Mouse (Mus musculus): Measurements from ENCODE around the gene Polr2i. TPM values are rescaled to one million over a fixed set of nuclear protein-coding genes. Genes with fewer than 3 reads are reported as not detected.
"Not testable (repeated sequence)": the region's sequence is repeated elsewhere in the genome, so short reads cannot be mapped to it uniquely, and the experiment has no call there.

Polr2i gene
- polyA plus RNA-seq (2012; rRNA removed) = 187 and 196 TPM in 2 replicates

DNA sequence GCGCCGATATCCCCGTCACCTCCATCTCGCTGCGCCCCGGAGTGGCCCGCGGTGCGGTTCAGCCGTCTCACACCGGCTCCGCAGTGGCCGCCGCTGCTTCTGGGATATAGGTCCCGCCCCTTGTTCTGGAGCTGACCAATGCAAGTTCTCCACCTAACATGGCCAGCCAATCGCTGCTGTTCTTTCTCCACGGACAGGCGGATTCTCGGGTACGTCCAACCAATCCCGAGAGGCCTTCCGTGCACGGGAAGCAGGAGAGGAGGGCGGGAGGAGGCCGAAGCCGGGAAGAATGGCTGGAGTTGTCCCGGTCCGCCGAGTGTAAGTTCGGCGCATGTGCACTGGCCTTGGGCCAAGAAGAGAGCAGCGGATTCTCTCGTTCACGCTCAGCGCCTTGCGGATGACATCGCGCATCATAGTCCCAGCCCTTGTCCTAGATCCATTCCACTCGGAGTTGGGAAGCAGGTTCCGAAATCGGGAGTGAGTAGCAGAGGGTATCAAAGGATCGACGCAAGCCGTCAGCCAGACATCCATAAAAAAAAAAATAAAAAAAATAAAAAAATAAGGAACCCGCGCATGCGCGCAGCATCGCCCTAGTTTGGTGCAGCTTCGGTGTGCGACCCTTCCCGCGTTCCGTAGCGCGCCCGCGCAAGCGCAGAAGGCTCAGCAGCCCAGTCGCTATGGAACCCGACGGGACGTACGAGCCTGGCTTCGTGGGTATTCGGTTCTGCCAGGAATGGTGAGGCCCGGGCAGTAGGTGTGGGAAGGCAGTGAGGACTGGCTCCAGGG, at the start of gene Polr2i, which contains the start of gene Tbcb:
Gene Polr2i (plus strand): TSS at position 280 of the 786 bp plus-strand sequence.
Gene Tbcb (minus strand): TSS at position 604 of the 786 bp plus-strand sequence.
- peak; percentile 100 for DNase-seq
- peak within 1 kb of the TSS; percentile 87 for H3K4me3 ChIP-seq (ENCODE audit: insufficient read depth, low read depth, low read length)
- H3K27me3 ChIP-seq (replicated peaks; ENCODE audit: control insufficient read depth, insufficient read depth, low read length) = no peaks in the 10 kb centered on the region
- under 1% methylated on average over 67 of the region's 67 CpGs for WGBS
- H3K27ac ChIP-seq (ENCODE audit: insufficient read depth, low read depth, low read length) = peak within 1 kb of the TSS; percentile 68
- H3K4me1 ChIP-seq (ENCODE audit: control insufficient read depth, insufficient read depth, low read length) = peaks cover 11% of the 10 kb centered on the region; the same call in 1 of the 2 replicates
- TF ChIP-seq CTCF (conservative IDR thresholded peaks at IDR 0.05; ENCODE audit: insufficient read depth, insufficient read length, low read depth, low read length) (no peak), POLR2A (IDR thresholded peaks at IDR 0.05; ENCODE audit: low read depth, low read length) (peak; percentile 78)
- no peaks in the 10 kb centered on the region for H3K36me3 ChIP-seq (ENCODE audit: control insufficient read depth, insufficient read depth, low read length)

DNA sequence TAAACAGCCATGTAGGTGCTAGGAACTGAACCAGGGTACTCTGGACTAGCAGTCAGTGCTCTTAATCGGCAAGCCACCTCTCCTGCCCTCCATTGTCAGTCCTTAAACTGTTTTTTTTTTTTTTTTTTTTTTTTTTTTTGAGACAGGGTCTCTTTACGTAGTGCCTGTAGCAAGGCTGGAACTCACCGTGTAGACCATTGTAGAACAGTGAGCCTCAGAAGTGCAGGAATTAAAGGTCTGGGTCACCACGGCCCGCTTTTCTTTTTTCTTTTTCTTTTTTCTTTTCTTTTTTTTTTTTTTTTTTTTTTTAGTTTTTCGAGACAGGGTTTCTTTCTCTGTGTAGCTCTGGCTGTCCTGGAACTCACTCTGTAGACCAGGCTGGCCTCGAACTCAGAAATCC, 48.6 kb upstream of the Polr2i start:
- not testable (repeated sequence) for H3K36me3 ChIP-seq (ENCODE audit: control insufficient read depth, insufficient read depth, low read length); H3K27ac ChIP-seq (ENCODE audit: insufficient read depth, low read depth, low read length)
- 86% methylated on average over 6 of the region's 7 CpGs for WGBS

DNA sequence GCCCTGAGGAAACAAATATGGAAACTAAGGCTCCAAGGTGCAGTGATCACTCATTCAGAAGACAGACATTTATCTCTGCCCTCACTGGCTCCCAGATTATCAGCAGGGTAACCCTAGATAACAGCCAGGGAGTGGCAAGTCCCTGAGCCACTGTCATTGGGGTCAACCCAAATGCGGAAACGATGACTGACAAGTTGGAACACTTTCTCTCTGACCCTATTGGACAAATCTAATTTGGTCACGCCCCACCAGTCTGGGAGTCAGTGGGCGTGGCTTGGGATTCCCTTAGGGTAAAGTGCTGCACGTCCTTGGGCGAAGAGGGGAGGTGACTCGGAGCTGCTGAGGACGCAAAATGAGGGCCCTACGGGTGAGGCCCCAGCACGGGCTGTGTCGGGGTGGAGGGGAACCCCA, 47.9 kb upstream of the Polr2i start, which contains the start of gene Cox7a1:
Gene Cox7a1 (plus strand): TSS at position 266 of the 411 bp plus-strand sequence.
- peak; percentile 96 for DNase-seq
- Histone ChIP-seq H3K27ac (ENCODE audit: insufficient read depth, low read depth, low read length) (peak within 1 kb of the TSS; percentile 58), H3K4me1 (ENCODE audit: control insufficient read depth, insufficient read depth, low read length) (peaks cover 5% of the 10 kb centered on the region; the same call in 1 of the 2 replicates), H3K36me3 (ENCODE audit: control insufficient read depth, insufficient read depth, low read length) (no peaks in the 10 kb centered on the region; the same call in 1 of the 2 replicates), H3K4me3 (ENCODE audit: insufficient read depth, low read depth, low read length) (peak within 1 kb of the TSS; percentile 53), H3K27me3 (replicated peaks; ENCODE audit: control insufficient read depth, insufficient read depth, low read length) (no peaks in the 10 kb centered on the region)
- TF ChIP-seq POLR2A (IDR thresholded peaks at IDR 0.05; ENCODE audit: low read depth, low read length) = peak; percentile 17
- TF ChIP-seq CTCF (conservative IDR thresholded peaks at IDR 0.05; ENCODE audit: insufficient read depth, insufficient read length, low read depth, low read length) = no peak
- WGBS = under 1% methylated on average over 11 of the region's 11 CpGs

More for the DNA sequence above, 48.6 kb upstream of the Polr2i start:
- not testable (repeated sequence) for H3K27me3 ChIP-seq (replicated peaks; ENCODE audit: control insufficient read depth, insufficient read depth, low read length); H3K4me3 ChIP-seq (ENCODE audit: insufficient read depth, low read depth, low read length); DNase-seq; H3K4me1 ChIP-seq (ENCODE audit: control insufficient read depth, insufficient read depth, low read length)

DNA sequence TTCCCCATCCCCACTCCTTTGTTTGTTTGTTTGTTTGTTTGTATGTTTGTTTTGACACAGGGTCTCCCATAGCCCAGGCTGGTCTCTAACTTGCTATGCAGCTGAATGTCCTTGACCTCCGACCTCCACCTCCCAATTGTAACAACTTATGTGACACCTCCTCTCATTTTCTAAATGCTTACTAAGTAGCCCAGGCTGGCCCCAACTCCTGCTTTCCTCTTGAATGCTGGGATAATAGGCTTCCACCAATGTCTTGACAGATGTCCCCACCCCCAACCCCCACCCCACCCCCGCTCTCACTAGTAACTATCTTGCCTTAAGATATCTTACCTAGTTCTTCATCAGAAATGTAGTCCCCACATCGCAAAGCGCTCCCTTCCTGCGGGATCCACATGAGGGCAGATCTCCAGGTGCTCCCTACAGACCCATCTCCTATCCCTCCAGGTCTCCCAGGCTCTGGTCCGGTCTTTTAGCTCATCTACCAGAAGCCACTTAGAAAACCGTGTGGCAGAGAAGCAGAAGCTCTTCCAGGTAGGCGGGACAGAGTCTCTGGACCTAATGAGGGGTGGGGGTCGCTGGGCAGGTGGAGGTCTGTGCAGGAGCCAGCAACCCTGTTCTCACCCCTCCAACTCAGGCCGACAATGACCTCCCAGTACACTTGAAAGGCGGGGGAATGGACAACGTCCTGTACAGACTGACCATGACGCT, 47.0 kb upstream of the Polr2i start:
- Histone ChIP-seq H3K27ac (ENCODE audit: insufficient read depth, low read depth, low read length) (peak overlapping the region; percentile 58; the same call in 1 of the 2 replicates), H3K4me3 (ENCODE audit: insufficient read depth, low read depth, low read length) (no peak overlapping the region), H3K27me3 (replicated peaks; ENCODE audit: control insufficient read depth, insufficient read depth, low read length) (no peaks in the 10 kb centered on the region), H3K36me3 (ENCODE audit: control insufficient read depth, insufficient read depth, low read length) (no peaks in the 10 kb centered on the region; the same call in 1 of the 2 replicates), H3K4me1 (ENCODE audit: control insufficient read depth, insufficient read depth, low read length) (peaks cover 5% of the 10 kb centered on the region; the same call in 1 of the 2 replicates)
- TF ChIP-seq CTCF (conservative IDR thresholded peaks at IDR 0.05; ENCODE audit: insufficient read depth, insufficient read length, low read depth, low read length) = no peak
- no peak for TF ChIP-seq POLR2A (IDR thresholded peaks at IDR 0.05; ENCODE audit: low read depth, low read length)
- WGBS = 76% methylated on average over 13 of the region's 13 CpGs
- no peak for DNase-seq

DNA sequence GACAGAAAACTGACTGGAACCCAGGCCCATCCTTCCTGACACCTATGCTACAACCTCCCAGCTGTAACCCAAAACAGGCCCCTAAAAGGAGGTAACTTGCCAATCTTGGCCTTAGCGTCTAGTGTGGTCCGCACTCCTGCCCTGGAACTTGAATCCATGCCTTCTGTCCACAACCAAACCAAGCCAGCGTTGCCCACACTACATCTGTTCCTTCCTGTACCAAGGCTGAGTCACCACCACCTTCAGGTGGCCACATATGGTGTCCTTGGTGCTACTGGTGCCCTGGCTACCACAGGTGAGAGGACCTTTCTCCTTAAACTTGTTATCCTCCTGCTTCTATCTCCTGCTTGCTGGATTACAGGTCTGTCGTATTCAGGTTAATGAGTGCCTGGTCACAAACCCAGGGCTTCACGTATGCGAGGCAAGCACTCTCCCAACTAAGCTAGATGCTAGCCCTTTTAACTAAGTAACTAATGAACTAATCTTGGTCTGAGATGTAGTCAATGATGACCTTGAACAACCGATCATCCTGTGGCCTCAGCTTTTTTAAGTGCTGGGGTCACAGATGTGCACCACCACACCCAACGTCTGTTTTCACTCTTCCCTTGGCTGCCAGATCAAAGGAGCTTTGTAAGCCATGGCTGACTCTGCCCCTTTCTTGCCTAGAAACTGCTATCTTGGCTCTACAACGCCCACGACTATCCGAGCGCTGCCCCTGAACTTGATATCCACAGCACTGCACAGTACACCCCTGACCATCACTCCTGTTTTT, 43.2 kb upstream of the Polr2i start:
- 66% methylated on average over 12 of the region's 12 CpGs for WGBS
- DNase-seq = no peak
- TF ChIP-seq POLR2A (IDR thresholded peaks at IDR 0.05; ENCODE audit: low read depth, low read length) = no peak
- TF ChIP-seq CTCF (conservative IDR thresholded peaks at IDR 0.05; ENCODE audit: insufficient read depth, insufficient read length, low read depth, low read length) = no peak

DNA sequence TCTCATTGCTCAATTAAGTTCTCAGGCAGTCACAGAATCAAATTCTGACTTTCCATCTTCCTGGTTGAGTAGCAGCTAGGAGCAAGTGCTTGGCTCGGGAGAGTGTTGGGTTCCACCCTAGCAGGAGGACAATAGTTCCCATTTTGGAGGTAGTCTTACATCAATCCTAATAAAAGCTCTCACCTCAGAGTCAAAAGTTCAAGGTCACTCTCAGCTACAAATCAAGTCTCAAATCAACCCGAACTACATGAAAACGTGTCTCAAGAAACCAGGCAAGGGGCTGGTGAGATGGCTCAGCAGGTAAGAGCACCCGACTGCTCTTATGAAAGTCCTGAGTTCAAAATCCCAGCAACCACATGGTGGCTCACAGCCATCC, 42.6 kb upstream of the Polr2i start:
- Histone ChIP-seq H3K27me3 (replicated peaks; ENCODE audit: control insufficient read depth, insufficient read depth, low read length) (no peaks in the 10 kb centered on the region), H3K36me3 (ENCODE audit: control insufficient read depth, insufficient read depth, low read length) (no peaks in the 10 kb centered on the region; the same call in 1 of the 2 replicates), H3K27ac (ENCODE audit: insufficient read depth, low read depth, low read length) (no peak overlapping the region), H3K4me3 (ENCODE audit: insufficient read depth, low read depth, low read length) (no peak overlapping the region), H3K4me1 (ENCODE audit: control insufficient read depth, insufficient read depth, low read length) (peaks cover 7% of the 10 kb centered on the region; the same call in 1 of the 2 replicates)
- TF ChIP-seq POLR2A (IDR thresholded peaks at IDR 0.05; ENCODE audit: low read depth, low read length) (no peak), CTCF (conservative IDR thresholded peaks at IDR 0.05; ENCODE audit: insufficient read depth, insufficient read length, low read depth, low read length) (no peak)
- no peak for DNase-seq
- WGBS = 62% methylated on average over 4 of the region's 4 CpGs

More for the DNA sequence above, 43.2 kb upstream of the Polr2i start:
- Histone ChIP-seq H3K27ac (ENCODE audit: insufficient read depth, low read depth, low read length) (no peak overlapping the region), H3K27me3 (replicated peaks; ENCODE audit: control insufficient read depth, insufficient read depth, low read length) (no peaks in the 10 kb centered on the region), H3K4me1 (ENCODE audit: control insufficient read depth, insufficient read depth, low read length) (peaks cover 7% of the 10 kb centered on the region; the same call in 1 of the 2 replicates), H3K4me3 (ENCODE audit: insufficient read depth, low read depth, low read length) (no peak overlapping the region), H3K36me3 (ENCODE audit: control insufficient read depth, insufficient read depth, low read length) (no peaks in the 10 kb centered on the region; the same call in 1 of the 2 replicates)
